Mouse (Mus musculus): Measurements from ENCODE around the gene Map3k10. TPM values are rescaled to one million over a fixed set of nuclear protein-coding genes. Genes with fewer than 3 reads are reported as not detected.
"Not testable (repeated sequence)": the region's sequence is repeated elsewhere in the genome, so short reads cannot be mapped to it uniquely, and the experiment has no call there.

Map3k10 gene
- total RNA-seq, 2 experiments from 2014 or later: 175 to 180 TPM

GRCm38 (mm10) chr7:27655545-27655944 lies 18.9 kb downstream of the Map3k10 start:
- DNase-seq (ENCODE audit: low spot score in 2 of 2): peak in 1 of 2 experiments; percentile 43

- DNase-seq (ENCODE audit: low spot score in 2 of 2): peak; percentile 35 to 79
These were observed 19.7 kb downstream of the Map3k10 start for GRCm38 (mm10) chr7:27654607-27655276.

GRCm38 (mm10) chr7:27653681-27654437 lies 20.5 kb downstream of the Map3k10 start, which contains the start of gene Ttc9b:
Gene Ttc9b, plus strand, starts transcription at chr7:27653915.
- DNase-seq (ENCODE audit: low spot score in 2 of 2): peak; percentile 70 to 77

- DNase-seq (ENCODE audit: low spot score in 2 of 2): peak; percentile 50 to 85
These were observed 23.4 kb downstream of the Map3k10 start for GRCm38 (mm10) chr7:27650949-27651348.

- DNase-seq (ENCODE audit: low spot score in 2 of 2): no peak
These were observed 24.7 kb downstream of the Map3k10 start for GRCm38 (mm10) chr7:27649723-27650122.

GRCm38 (mm10) chr7:27647281-27648002 lies 27.0 kb downstream of the Map3k10 start:
- DNase-seq (ENCODE audit: low spot score in 2 of 2): no peak

GRCm38 (mm10) chr7:27646516-27646915 lies 27.9 kb downstream of the Map3k10 start:
- DNase-seq (ENCODE audit: low spot score in 2 of 2): no peak

GRCm38 (mm10) chr7:27644471-27644870 lies 29.9 kb downstream of the Map3k10 start:
- no peak for DNase-seq (ENCODE audit: low spot score in 2 of 2)

GRCm38 (mm10) chr7:27635094-27635493 lies 39.3 kb downstream of the Map3k10 start:
- DNase-seq (ENCODE audit: low spot score in 2 of 2): not testable (repeated sequence)

- DNase-seq (ENCODE audit: low spot score in 2 of 2): no peak
These were observed 39.7 kb downstream of the Map3k10 start for GRCm38 (mm10) chr7:27634691-27635090.

GRCm38 (mm10) chr7:27633166-27633565 lies 41.2 kb downstream of the Map3k10 start:
- no peak for DNase-seq (ENCODE audit: low spot score in 2 of 2)

GRCm38 (mm10) chr7:27631439-27631838 lies 43.0 kb downstream of the Map3k10 start:
- no peak for DNase-seq (ENCODE audit: low spot score in 2 of 2)

- not testable (repeated sequence) for DNase-seq (ENCODE audit: low spot score in 2 of 2)
These were observed 45.6 kb downstream of the Map3k10 start for GRCm38 (mm10) chr7:27628816-27629215.

- no peak for DNase-seq (ENCODE audit: low spot score in 2 of 2)
These were observed 46.2 kb downstream of the Map3k10 start for GRCm38 (mm10) chr7:27628190-27628589.

GRCm38 (mm10) chr7:27627707-27628106 lies 46.7 kb downstream of the Map3k10 start:
- DNase-seq (ENCODE audit: low spot score in 2 of 2): no peak

- no peak for DNase-seq (ENCODE audit: low spot score in 2 of 2)
These were observed 49.4 kb downstream of the Map3k10 start for GRCm38 (mm10) chr7:27624967-27625366.

GRCm38 (mm10) chr7:27622234-27622633 lies 52.2 kb downstream of the Map3k10 start:
- no peak for DNase-seq (ENCODE audit: low spot score in 2 of 2)

- DNase-seq (ENCODE audit: low spot score in 2 of 2): peak in 1 of 2 experiments; percentile 39
These were observed 53.4 kb downstream of the Map3k10 start for GRCm38 (mm10) chr7:27621028-27621427.

GRCm38 (mm10) chr7:27613751-27614499 lies 60.5 kb downstream of the Map3k10 start:
- peak; percentile 59 to 88 for DNase-seq (ENCODE audit: low spot score in 2 of 2)

GRCm38 (mm10) chr7:27612940-27613339 lies 61.5 kb downstream of the Map3k10 start:
- DNase-seq (ENCODE audit: low spot score in 2 of 2): no peak

- no peak for DNase-seq (ENCODE audit: low spot score in 2 of 2)
These were observed 63.5 kb downstream of the Map3k10 start for GRCm38 (mm10) chr7:27610871-27611270.

Measured in layer of hippocampus, adult 18-20 months (tissue).